9 mouse cellular contexts compared by ENCODE assay signal in genomic region chr11:50713610-50714202, GRCm38 (mm10).
DNase-seq lines count a peak whose midpoint lies in the region; ATAC-seq and TF ChIP-seq lines count a peak whose summit lies in the region.
"Had no signal": no experiment of that assay in that cellular context is flagged by ENCODE, and none has a peak within 500 bp of the region (broad histone marks: within the 10 kb centered on the region; RNA-seq: fewer than 3 reads in every experiment).

No protein-coding gene starts in this region.

- H3K4me3 ChIP-seq in heart, embryonic 13.5 days = no peak overlapping the region
- no peak overlapping the region for H3K4me3 ChIP-seq in heart, embryonic 16.5 days (ENCODE audit: low read length)
- H3K4me3 ChIP-seq in liver, adult 2 months (ENCODE audit: insufficient read depth, low read depth, low read length) = no peak overlapping the region

- no peak for ATAC-seq in heart, embryonic 13.5 days (ENCODE audit: extremely low read depth, insufficient number of reproducible peaks, low FRiP score, low TSS enrichment)
- no peak for ATAC-seq in heart, embryonic 16.5 days (replicated peaks; ENCODE audit: extremely low read depth, insufficient read depth, low FRiP score)
- ATAC-seq: Patski had no signal

- DNase-seq in heart, postnatal 25 days (ENCODE audit: low spot score) = no peak
- DNase-seq in WW6 (ENCODE audit: low read depth, low spot score) = peak; percentile 60
- DNase-seq in liver, adult 2 months (ENCODE audit: extremely low read depth, low read depth, low spot score) = peak; percentile 63
- DNase-seq in layer of hippocampus, postnatal 36 days = no peak
- DNase-seq in right cerebral cortex, postnatal 36 days (ENCODE audit: low spot score in 2 of 2) = no peak
- no peak for DNase-seq in right cerebral cortex, adult 18-20 months

- H3K4me1 ChIP-seq in heart, embryonic 13.5 days = peaks cover 34% of the 10 kb centered on the region
- H3K4me1 ChIP-seq in heart, embryonic 16.5 days (ENCODE audit: control insufficient read depth, insufficient read depth, low read length) = peaks cover 3% of the 10 kb centered on the region; the same call in 1 of the 2 replicates
- H3K4me1 ChIP-seq in liver, adult 2 months (ENCODE audit: control insufficient read depth, insufficient read depth, low read length) = peaks cover 3% of the 10 kb centered on the region; the same call in 1 of the 2 replicates

- H3K9ac ChIP-seq in heart, embryonic 13.5 days = no peak overlapping the region
- H3K9ac ChIP-seq in heart, embryonic 16.5 days (ENCODE audit: low read length) = no peak overlapping the region
- H3K9ac ChIP-seq in liver, adult 2 months (ENCODE audit: low read depth, low read length) = no peak overlapping the region

- H3K9me3 ChIP-seq in heart, embryonic 13.5 days = no peaks in the 10 kb centered on the region
- no peaks in the 10 kb centered on the region for H3K9me3 ChIP-seq in heart, embryonic 16.5 days (replicated peaks; ENCODE audit: control insufficient read depth, low read length)

- H3K27ac ChIP-seq in heart, embryonic 13.5 days (replicated peaks) = no peak overlapping the region
- H3K27ac ChIP-seq in heart, embryonic 16.5 days (ENCODE audit: low read length) = no peak overlapping the region
- no peak overlapping the region for H3K27ac ChIP-seq in liver, adult 2 months (replicated peaks; ENCODE audit: insufficient read depth, low read depth, low read length)

- intact Hi-C loops in heart, postnatal 25 days (cut with DNase I) = no loop called here

- TF ChIP-seq CTCF in liver, adult 2 months (IDR thresholded peaks at IDR 0.05; ENCODE audit: low read depth, low read length) = no peak

- 34% methylated on average over 21 of the region's 21 CpGs for WGBS in heart, embryonic 13.5 days
- WGBS in heart, embryonic 16.5 days = 30% methylated on average over 21 of the region's 21 CpGs
- WGBS in liver, adult 2 months = 25% methylated on average over 21 of the region's 21 CpGs

- H3K27me3 ChIP-seq in heart, embryonic 13.5 days (replicated peaks) = peaks cover 48% of the 10 kb centered on the region
- H3K27me3 ChIP-seq in heart, embryonic 16.5 days (ENCODE audit: control insufficient read depth, insufficient read depth, low read length) = peaks cover 10% of the 10 kb centered on the region; the same call in 1 of the 2 replicates
- H3K27me3 ChIP-seq in liver, adult 2 months (ENCODE audit: control insufficient read depth, insufficient read depth, low read length) = no peaks in the 10 kb centered on the region
- H3K27me3 ChIP-seq: Patski had no signal

- H3K4me2 ChIP-seq in heart, embryonic 13.5 days = peak overlapping the region; percentile 35
- peak overlapping the region; percentile 10; the same call in 1 of the 2 replicates for H3K4me2 ChIP-seq in heart, embryonic 16.5 days (ENCODE audit: low read depth, low read length)

- no peak for TF ChIP-seq POLR2A in liver, adult 2 months (IDR thresholded peaks at IDR 0.05; ENCODE audit: extremely low read depth, insufficient read depth, low read length)

- no peaks in the 10 kb centered on the region for H3K36me3 ChIP-seq in heart, embryonic 13.5 days
- H3K36me3 ChIP-seq in heart, embryonic 16.5 days (ENCODE audit: control insufficient read depth, insufficient read depth) = no peaks in the 10 kb centered on the region
- no peaks in the 10 kb centered on the region for H3K36me3 ChIP-seq in liver, adult 2 months (ENCODE audit: control insufficient read depth, insufficient read depth, low read length)

- H3K79me2 ChIP-seq in liver, adult 2 months (ENCODE audit: control insufficient read depth, insufficient read depth, low read length) = no peaks in the 10 kb centered on the region

Comparison
In these comparisons a context has a peak if more than half of its experiments do, and no peak if none do; other contexts are left out.
1. DNase-seq: peak in WW6 (single experiment) and liver, adult 2 months (single experiment); none in heart, postnatal 25 days (single experiment), layer of hippocampus, postnatal 36 days (0 of 2), right cerebral cortex, postnatal 36 days (0 of 2) and right cerebral cortex, adult 18-20 months (single experiment).